Mouse (Mus musculus) limb, embryonic 11.5 days (tissue): ENCODE results near the gene Hmox2. TPM values are rescaled to one million over a fixed set of nuclear protein-coding genes. Genes with fewer than 3 reads are reported as not detected.

Experiments
- polyA plus RNA-seq: library from polyadenylated mRNA; unstranded; fragments of >200 nt; fragmentation: Nextera tagmentation; extraction: Ambion mirVana; gene quantifications from 2 replicates; pipeline ENCODE4 v1.2.1, GENCODE M21; 2014

The Hmox2 gene
- polyA plus RNA-seq, 1 experiment from 2014 or later = 111 TPM

Other genes starting within 250 kb of the Hmox2 start
- gene Srl, start 184.5 kb upstream of the Hmox2 start, polyA plus RNA-seq = 29.7 and 31.8 TPM in 2 replicates
- 34.7 and 35.3 TPM in 2 replicates for gene Tfap4, start 166.5 kb upstream of the Hmox2 start, polyA plus RNA-seq
- 26.2 and 27.4 TPM in 2 replicates for gene Glis2, start 131.6 kb upstream of the Hmox2 start, polyA plus RNA-seq
- 107 and 115 TPM in 2 replicates for gene Pam16, start 101.4 kb upstream of the Hmox2 start, polyA plus RNA-seq
- gene Vasn, start 86.4 kb upstream of the Hmox2 start, polyA plus RNA-seq = 20.2 and 22.3 TPM in 2 replicates
- gene Dnaja3, start 86.4 kb upstream of the Hmox2 start, polyA plus RNA-seq = 56.5 and 59.1 TPM in 2 replicates
- 13.1 and 15.7 TPM in 2 replicates for gene Coro7, start 46.6 kb upstream of the Hmox2 start, polyA plus RNA-seq
- gene Nmral1, start 7.0 kb upstream of the Hmox2 start, polyA plus RNA-seq = 249 and 258 TPM in 2 replicates
- 82.2 and 89.5 TPM in 2 replicates for gene Cdip1, start 63.9 kb downstream of the Hmox2 start, polyA plus RNA-seq
- 0.81 and 0.93 TPM in 2 replicates for gene 4930562C15Rik, start 109.1 kb downstream of the Hmox2 start, polyA plus RNA-seq
- 32.0 and 36.4 TPM in 2 replicates for gene Ubald1, start 154.0 kb downstream of the Hmox2 start, polyA plus RNA-seq
- 79.3 and 79.6 TPM in 2 replicates for gene Mgrn1, start 159.9 kb downstream of the Hmox2 start, polyA plus RNA-seq
- 163 and 172 TPM in 2 replicates for gene Nudt16l1, start 212.4 kb downstream of the Hmox2 start, polyA plus RNA-seq
- gene Anks3, start 237.8 kb downstream of the Hmox2 start, polyA plus RNA-seq = 41.0 and 41.2 TPM in 2 replicates